Mouse (Mus musculus): ENCODE results near the gene Agap1. TPM values are rescaled to one million over a fixed set of nuclear protein-coding genes. Genes with fewer than 3 reads are reported as not detected.

The Agap1 gene
- polyA plus RNA-seq, 1 experiment from 2014 or later: 28.6 TPM

GRCm38 (mm10) chr1:89453666-89454065 is 940 bp upstream of the Agap1 start:
- H3K27me3 ChIP-seq (replicated peaks; ENCODE audit: control insufficient read depth, insufficient read depth, low read length): 0 out of 2 replicates have a peak, but pooled peaks cover 3% of the 10 kb centered on the region
- H3K4me2 ChIP-seq (ENCODE audit: low read length): peak overlapping the region; percentile 97
- H3K9ac ChIP-seq (ENCODE audit: low read length): peak overlapping the region; percentile 84
- H3K9me3 ChIP-seq (replicated peaks; ENCODE audit: control insufficient read depth, low read length): peaks cover 3% of the 10 kb centered on the region; the same call in 1 of the 2 replicates
- no peak overlapping the region for H3K27ac ChIP-seq (ENCODE audit: low read depth, low read length)
- H3K4me3 ChIP-seq (ENCODE audit: low read depth, low read length): peak overlapping the region; percentile 78
- peaks cover 10% of the 10 kb centered on the region for H3K4me1 ChIP-seq (ENCODE audit: control insufficient read depth, insufficient read depth, low read length)
- ATAC-seq (no peak), DNase-seq (ENCODE audit: low spot score) (no peak)
- 31% methylated on average over 6 of the region's 6 CpGs for WGBS
- H3K36me3 ChIP-seq (ENCODE audit: control insufficient read depth, insufficient read depth, low read length): no peaks in the 10 kb centered on the region

- under 1% methylated on average over 51 of the region's 51 CpGs for WGBS
- 0 out of 2 replicates have a peak, but pooled peaks have one; percentile 4 for ATAC-seq
Measured at GRCm38 (mm10) chr1:89455421-89456091, 950 bp downstream of the Agap1 start.

GRCm38 (mm10) chr1:89456456-89456855 is 1.9 kb downstream of the Agap1 start:
- peak overlapping the region; percentile 97 for H3K4me2 ChIP-seq (ENCODE audit: low read length)
- ATAC-seq: no peak
- DNase-seq (ENCODE audit: low spot score): no peak
- H3K27me3 ChIP-seq (replicated peaks; ENCODE audit: control insufficient read depth, insufficient read depth, low read length): 0 out of 2 replicates have a peak, but pooled peaks cover 3% of the 10 kb centered on the region
- peak overlapping the region; percentile 84; the same call in 1 of the 2 replicates for H3K9ac ChIP-seq (ENCODE audit: low read length)
- WGBS: 23% methylated on average over 5 of the region's 5 CpGs
- peaks cover 10% of the 10 kb centered on the region for H3K4me1 ChIP-seq (ENCODE audit: control insufficient read depth, insufficient read depth, low read length)
- H3K27ac ChIP-seq (ENCODE audit: low read depth, low read length): no peak overlapping the region
- no peaks in the 10 kb centered on the region for H3K36me3 ChIP-seq (ENCODE audit: control insufficient read depth, insufficient read depth, low read length)
- peaks cover 3% of the 10 kb centered on the region; the same call in 1 of the 2 replicates for H3K9me3 ChIP-seq (replicated peaks; ENCODE audit: control insufficient read depth, low read length)
- H3K4me3 ChIP-seq (ENCODE audit: low read depth, low read length): peak overlapping the region; percentile 78

More at GRCm38 (mm10) chr1:89455421-89456091, 950 bp downstream of the Agap1 start:
- Histone ChIP-seq H3K27ac (ENCODE audit: low read depth, low read length) (peak overlapping the region; percentile 24; the same call in 1 of the 2 replicates), H3K4me3 (ENCODE audit: low read depth, low read length) (peak overlapping the region; percentile 78), H3K36me3 (ENCODE audit: control insufficient read depth, insufficient read depth, low read length) (no peaks in the 10 kb centered on the region), H3K4me1 (ENCODE audit: control insufficient read depth, insufficient read depth, low read length) (peaks cover 10% of the 10 kb centered on the region), H3K9me3 (replicated peaks; ENCODE audit: control insufficient read depth, low read length) (peaks cover 3% of the 10 kb centered on the region; the same call in 1 of the 2 replicates), H3K27me3 (replicated peaks; ENCODE audit: control insufficient read depth, insufficient read depth, low read length) (0 out of 2 replicates have a peak, but pooled peaks cover 3% of the 10 kb centered on the region), H3K9ac (ENCODE audit: low read length) (peak overlapping the region; percentile 84), H3K4me2 (ENCODE audit: low read length) (peak overlapping the region; percentile 97)
- DNase-seq (ENCODE audit: low spot score): peak; percentile 58

GRCm38 (mm10) chr1:89457126-89458031 is 2.8 kb downstream of the Agap1 start:
- ATAC-seq (no peak), DNase-seq (ENCODE audit: low spot score) (no peak)
- Histone ChIP-seq H3K4me3 (ENCODE audit: low read depth, low read length) (peak overlapping the region; percentile 78; the same call in 1 of the 2 replicates), H3K27me3 (replicated peaks; ENCODE audit: control insufficient read depth, insufficient read depth, low read length) (0 out of 2 replicates have a peak, but pooled peaks cover 3% of the 10 kb centered on the region), H3K9me3 (replicated peaks; ENCODE audit: control insufficient read depth, low read length) (peaks cover 3% of the 10 kb centered on the region; the same call in 1 of the 2 replicates), H3K36me3 (ENCODE audit: control insufficient read depth, insufficient read depth, low read length) (no peaks in the 10 kb centered on the region), H3K27ac (ENCODE audit: low read depth, low read length) (no peak overlapping the region), H3K4me1 (ENCODE audit: control insufficient read depth, insufficient read depth, low read length) (peaks cover 10% of the 10 kb centered on the region), H3K4me2 (ENCODE audit: low read length) (peak overlapping the region; percentile 97), H3K9ac (ENCODE audit: low read length) (no peak overlapping the region)
- WGBS: 84% methylated on average over 17 of the region's 17 CpGs

- Histone ChIP-seq H3K4me2 (ENCODE audit: low read length) (no peak overlapping the region), H3K27me3 (replicated peaks; ENCODE audit: control insufficient read depth, insufficient read depth, low read length) (no peaks in the 10 kb centered on the region), H3K36me3 (ENCODE audit: control insufficient read depth, insufficient read depth, low read length) (no peaks in the 10 kb centered on the region), H3K9me3 (replicated peaks; ENCODE audit: control insufficient read depth, low read length) (peaks cover 3% of the 10 kb centered on the region; the same call in 1 of the 2 replicates), H3K27ac (ENCODE audit: low read depth, low read length) (no peak overlapping the region), H3K4me1 (ENCODE audit: control insufficient read depth, insufficient read depth, low read length) (peaks cover 24% of the 10 kb centered on the region), H3K9ac (ENCODE audit: low read length) (no peak overlapping the region), H3K4me3 (ENCODE audit: low read depth, low read length) (no peak overlapping the region)
- DNase-seq (ENCODE audit: low spot score) (no peak), ATAC-seq (no peak)
- whole genome bisulfite sequencing: 78% methylated on average over 5 of the region's 5 CpGs
Measured at GRCm38 (mm10) chr1:89461881-89462280, 7.3 kb downstream of the Agap1 start.

- Histone ChIP-seq H3K4me1 (ENCODE audit: control insufficient read depth, insufficient read depth, low read length) (peaks cover 36% of the 10 kb centered on the region), H3K27me3 (replicated peaks; ENCODE audit: control insufficient read depth, insufficient read depth, low read length) (no peaks in the 10 kb centered on the region), H3K4me3 (ENCODE audit: low read depth, low read length) (no peak overlapping the region), H3K4me2 (ENCODE audit: low read length) (no peak overlapping the region), H3K27ac (ENCODE audit: low read depth, low read length) (no peak overlapping the region), H3K9me3 (replicated peaks; ENCODE audit: control insufficient read depth, low read length) (peaks cover 3% of the 10 kb centered on the region; the same call in 1 of the 2 replicates), H3K9ac (ENCODE audit: low read length) (no peak overlapping the region), H3K36me3 (ENCODE audit: control insufficient read depth, insufficient read depth, low read length) (no peaks in the 10 kb centered on the region)
- DNase-seq (ENCODE audit: low spot score) (no peak), ATAC-seq (no peak)
- 62% methylated on average over 8 of the region's 8 CpGs for WGBS
Measured at GRCm38 (mm10) chr1:89463138-89463537, 8.5 kb downstream of the Agap1 start.

GRCm38 (mm10) chr1:89465417-89466002 is 10.9 kb downstream of the Agap1 start:
- peak overlapping the region; percentile 25; the same call in 1 of the 2 replicates for H3K9ac ChIP-seq (ENCODE audit: low read length)
- 13% methylated on average over 5 of the region's 5 CpGs for WGBS
- H3K4me3 ChIP-seq (ENCODE audit: low read depth, low read length): no peak overlapping the region
- peak; percentile 45 for ATAC-seq
- H3K4me2 ChIP-seq (ENCODE audit: low read length): no peak overlapping the region
- H3K27ac ChIP-seq (ENCODE audit: low read depth, low read length): no peak overlapping the region
- no peaks in the 10 kb centered on the region for H3K36me3 ChIP-seq (ENCODE audit: control insufficient read depth, insufficient read depth, low read length)
- H3K27me3 ChIP-seq (replicated peaks; ENCODE audit: control insufficient read depth, insufficient read depth, low read length): no peaks in the 10 kb centered on the region
- no peaks in the 10 kb centered on the region for H3K9me3 ChIP-seq (replicated peaks; ENCODE audit: control insufficient read depth, low read length)
- H3K4me1 ChIP-seq (ENCODE audit: control insufficient read depth, insufficient read depth, low read length): peaks cover 45% of the 10 kb centered on the region
- DNase-seq (ENCODE audit: low spot score): peak; percentile 71

GRCm38 (mm10) chr1:89467321-89468069 is 12.9 kb downstream of the Agap1 start:
- ATAC-seq (no peak), DNase-seq (ENCODE audit: low spot score) (peak; percentile 27)
- H3K27ac ChIP-seq (ENCODE audit: low read depth, low read length): no peak overlapping the region
- no peak overlapping the region for H3K4me3 ChIP-seq (ENCODE audit: low read depth, low read length)
- no peaks in the 10 kb centered on the region for H3K27me3 ChIP-seq (replicated peaks; ENCODE audit: control insufficient read depth, insufficient read depth, low read length)
- no peak overlapping the region for H3K4me2 ChIP-seq (ENCODE audit: low read length)
- H3K4me1 ChIP-seq (ENCODE audit: control insufficient read depth, insufficient read depth, low read length): peaks cover 45% of the 10 kb centered on the region
- 25% methylated on average over 6 of the region's 6 CpGs for WGBS
- no peaks in the 10 kb centered on the region for H3K36me3 ChIP-seq (ENCODE audit: control insufficient read depth, insufficient read depth, low read length)
- no peaks in the 10 kb centered on the region for H3K9me3 ChIP-seq (replicated peaks; ENCODE audit: control insufficient read depth, low read length)
- no peak overlapping the region for H3K9ac ChIP-seq (ENCODE audit: low read length)

Measured in forebrain, embryonic 14.5 days (tissue).